28 mouse cellular contexts compared by ENCODE assay signal in genomic region chr7:74269283-74270088, GRCm38 (mm10).
DNase-seq lines count a peak whose midpoint lies in the region; ATAC-seq and TF ChIP-seq lines count a peak whose summit lies in the region.
"Had no signal": no experiment of that assay in that cellular context is flagged by ENCODE, and none has a peak within 500 bp of the region (broad histone marks: within the 10 kb centered on the region; RNA-seq: fewer than 3 reads in every experiment).

No protein-coding gene starts in this region.

- no peak for TF ChIP-seq CTCF in lung, postnatal 0 days (IDR thresholded peaks at IDR 0.05)

- DNase-seq in hindbrain, embryonic 11.5 days (ENCODE audit: low spot score), result no peak
- DNase-seq in lung, postnatal 0 days (ENCODE audit: low spot score), result no peak
- peak; percentile 56 for DNase-seq in Muller cell, postnatal 12 days (ENCODE audit: inconsistent ontology term)
- DNase-seq in midbrain, embryonic 14.5 days, result peak; percentile 60
- DNase-seq in spleen, postnatal 14 days (ENCODE audit: low spot score in 2 of 2), result no peak
- DNase-seq: adrenal gland, postnatal 25 days; cerebellum, adult 2 months; cerebellum, postnatal 14 days; gastrocnemius, postnatal 25 days; heart, adult 11 months; kidney, adult 11 months; kidney, postnatal 14 days; right cerebral cortex, adult 18-20 months; spleen, adult 18-20 months; thymus, adult 18-20 months; thymus, postnatal 25 days had no signal

- 53% methylated on average over 11 of the region's 11 CpGs for WGBS in hindbrain, embryonic 13.5 days
- 79% methylated on average over 11 of the region's 11 CpGs for WGBS in hindbrain, embryonic 11.5 days
- WGBS in lung, embryonic 16.5 days, result 53% methylated on average over 11 of the region's 11 CpGs
- WGBS in lung, postnatal 0 days, result 58% methylated on average over 11 of the region's 11 CpGs
- WGBS in midbrain, embryonic 14.5 days, result 44% methylated on average over 11 of the region's 11 CpGs

- H3K4me3 ChIP-seq in hindbrain, embryonic 13.5 days, result no peak overlapping the region
- H3K4me3 ChIP-seq in hindbrain, embryonic 11.5 days (ENCODE audit: low read depth, low read length), result no peak overlapping the region
- no peak overlapping the region for H3K4me3 ChIP-seq in lung, embryonic 16.5 days (ENCODE audit: low read length)
- no peak overlapping the region for H3K4me3 ChIP-seq in lung, postnatal 0 days (ENCODE audit: low read depth, low read length)
- no peak overlapping the region for H3K4me3 ChIP-seq in midbrain, embryonic 14.5 days (replicated peaks; ENCODE audit: low read depth, low read length)
- H3K4me3 ChIP-seq: erythroblast, embryonic 14.5 days; heart, embryonic 10.5 days; heart, embryonic 15.5 days; liver, embryonic 15.5 days; lung, embryonic 15.5 days; neural tube, embryonic 12.5 days had no signal

- ATAC-seq in hindbrain, embryonic 13.5 days (ENCODE audit: low FRiP score), result no peak
- no peak for ATAC-seq in hindbrain, embryonic 11.5 days (ENCODE audit: low FRiP score)
- ATAC-seq in lung, embryonic 16.5 days (ENCODE audit: low read depth), result peak; percentile 67; the same call in 1 of the 2 replicates
- no peak for ATAC-seq in lung, postnatal 0 days
- no peak for ATAC-seq in midbrain, embryonic 14.5 days (ENCODE audit: low FRiP score, low TSS enrichment)
- no peak for ATAC-seq in CD4-positive, CD25-positive, alpha-beta regulatory T cell, adult 4 months
- ATAC-seq: inflammation-experienced regulatory T-cells, adult 6 months had no signal

- no peaks in the 10 kb centered on the region for H3K9me3 ChIP-seq in hindbrain, embryonic 13.5 days
- H3K9me3 ChIP-seq in hindbrain, embryonic 11.5 days (ENCODE audit: control insufficient read depth, low read length), result no peaks in the 10 kb centered on the region
- H3K9me3 ChIP-seq in lung, embryonic 16.5 days (ENCODE audit: control insufficient read depth, low read length), result no peaks in the 10 kb centered on the region
- H3K9me3 ChIP-seq in lung, postnatal 0 days (ENCODE audit: low read length), result no peaks in the 10 kb centered on the region
- H3K9me3 ChIP-seq in midbrain, embryonic 14.5 days (ENCODE audit: control insufficient read depth, low read length), result no peaks in the 10 kb centered on the region
- H3K9me3 ChIP-seq: heart, embryonic 10.5 days; heart, embryonic 15.5 days; liver, embryonic 15.5 days; lung, embryonic 15.5 days; neural tube, embryonic 12.5 days had no signal

- peak overlapping the region; percentile 24 for H3K27ac ChIP-seq in hindbrain, embryonic 13.5 days
- no peak overlapping the region for H3K27ac ChIP-seq in hindbrain, embryonic 11.5 days (ENCODE audit: low read depth, low read length)
- H3K27ac ChIP-seq in lung, embryonic 16.5 days (ENCODE audit: low read length), result no peak overlapping the region; the same call in 1 of the 2 replicates
- H3K27ac ChIP-seq in lung, postnatal 0 days (ENCODE audit: low read length), result no peak overlapping the region
- H3K27ac ChIP-seq in midbrain, embryonic 14.5 days (replicated peaks; ENCODE audit: low read depth, low read length), result 0 out of 2 replicates have a peak overlapping the region, but pooled peaks have one; percentile 6
- H3K27ac ChIP-seq: heart, embryonic 10.5 days; heart, embryonic 15.5 days; liver, embryonic 15.5 days; lung, embryonic 15.5 days; macrophage; neural tube, embryonic 12.5 days; stomach, postnatal 0 days had no signal

- no peaks in the 10 kb centered on the region for H3K27me3 ChIP-seq in hindbrain, embryonic 13.5 days
- no peaks in the 10 kb centered on the region for H3K27me3 ChIP-seq in hindbrain, embryonic 11.5 days (ENCODE audit: control insufficient read depth, insufficient read depth, low read length)
- no peaks in the 10 kb centered on the region for H3K27me3 ChIP-seq in lung, embryonic 16.5 days (ENCODE audit: control insufficient read depth, insufficient read depth, low read depth, low read length)
- H3K27me3 ChIP-seq in lung, postnatal 0 days (replicated peaks; ENCODE audit: insufficient read depth, low read length), result no peaks in the 10 kb centered on the region
- no peaks in the 10 kb centered on the region for H3K27me3 ChIP-seq in midbrain, embryonic 14.5 days (ENCODE audit: control insufficient read depth, insufficient read depth, low read length)
- H3K27me3 ChIP-seq: heart, embryonic 15.5 days; liver, embryonic 15.5 days; lung, embryonic 15.5 days; neural tube, embryonic 12.5 days had no signal

- H3K4me1 ChIP-seq in hindbrain, embryonic 13.5 days (replicated peaks), result peaks cover 5% of the 10 kb centered on the region
- no peaks in the 10 kb centered on the region for H3K4me1 ChIP-seq in hindbrain, embryonic 11.5 days (replicated peaks; ENCODE audit: control insufficient read depth, insufficient read depth, low read length)
- H3K4me1 ChIP-seq in lung, embryonic 16.5 days (replicated peaks; ENCODE audit: control insufficient read depth, insufficient read depth, low read length), result peaks cover 3% of the 10 kb centered on the region; the same call in 1 of the 2 replicates
- H3K4me1 ChIP-seq in lung, postnatal 0 days (ENCODE audit: insufficient read depth, low read depth, low read length), result no peaks in the 10 kb centered on the region
- H3K4me1 ChIP-seq in midbrain, embryonic 14.5 days (ENCODE audit: control insufficient read depth, insufficient read depth, low read length), result no peaks in the 10 kb centered on the region; the same call in 1 of the 2 replicates
- H3K4me1 ChIP-seq: heart, embryonic 10.5 days; heart, embryonic 15.5 days; liver, embryonic 15.5 days; neural tube, embryonic 12.5 days had no signal

- no peak overlapping the region for H3K9ac ChIP-seq in hindbrain, embryonic 13.5 days
- no peak overlapping the region for H3K9ac ChIP-seq in hindbrain, embryonic 11.5 days (ENCODE audit: low read depth, low read length)
- no peak overlapping the region for H3K9ac ChIP-seq in lung, embryonic 16.5 days (ENCODE audit: low read length)
- H3K9ac ChIP-seq in lung, postnatal 0 days (replicated peaks; ENCODE audit: low read depth), result no peak overlapping the region
- H3K9ac ChIP-seq in midbrain, embryonic 14.5 days (replicated peaks; ENCODE audit: low read length), result no peak overlapping the region
- H3K9ac ChIP-seq: heart, embryonic 15.5 days; liver, embryonic 15.5 days; lung, embryonic 15.5 days; neural tube, embryonic 12.5 days had no signal

- no peak overlapping the region for H3K4me2 ChIP-seq in hindbrain, embryonic 13.5 days
- no peak overlapping the region for H3K4me2 ChIP-seq in hindbrain, embryonic 11.5 days (replicated peaks; ENCODE audit: low read depth, low read length)
- no peak overlapping the region for H3K4me2 ChIP-seq in lung, embryonic 16.5 days (ENCODE audit: low read depth, low read length)
- H3K4me2 ChIP-seq in lung, postnatal 0 days (replicated peaks; ENCODE audit: low read depth, low read length), result no peak overlapping the region
- no peak overlapping the region; the same call in 1 of the 2 replicates for H3K4me2 ChIP-seq in midbrain, embryonic 14.5 days (ENCODE audit: low read length)
- H3K4me2 ChIP-seq: heart, embryonic 15.5 days; liver, embryonic 15.5 days; lung, embryonic 15.5 days; neural tube, embryonic 12.5 days had no signal

- H3K36me3 ChIP-seq in hindbrain, embryonic 13.5 days, result no peaks in the 10 kb centered on the region
- H3K36me3 ChIP-seq in hindbrain, embryonic 11.5 days (ENCODE audit: control insufficient read depth, insufficient read depth, low read length), result no peaks in the 10 kb centered on the region
- no peaks in the 10 kb centered on the region for H3K36me3 ChIP-seq in lung, embryonic 16.5 days (ENCODE audit: control insufficient read depth, insufficient read depth, low read length)
- no peaks in the 10 kb centered on the region for H3K36me3 ChIP-seq in lung, postnatal 0 days (ENCODE audit: insufficient read depth, low read length)
- no peaks in the 10 kb centered on the region for H3K36me3 ChIP-seq in midbrain, embryonic 14.5 days (ENCODE audit: control insufficient read depth, insufficient read depth, low read length)
- H3K36me3 ChIP-seq: heart, embryonic 10.5 days; heart, embryonic 15.5 days; liver, embryonic 15.5 days; lung, embryonic 15.5 days; neural tube, embryonic 12.5 days had no signal

- no peak for TF ChIP-seq EP300 in lung, postnatal 0 days (IDR thresholded peaks at IDR 0.05)

Comparison
In these comparisons a context has a peak if more than half of its experiments do, and no peak if none do; other contexts are left out.
1. H3K27ac ChIP-seq: peak in hindbrain, embryonic 13.5 days (single experiment) and midbrain, embryonic 14.5 days (single experiment); none in hindbrain, embryonic 11.5 days (single experiment), lung, embryonic 16.5 days (single experiment) and lung, postnatal 0 days (single experiment).
2. DNase-seq: peak in Muller cell, postnatal 12 days (single experiment) and midbrain, embryonic 14.5 days (single experiment); none in hindbrain, embryonic 11.5 days (single experiment), lung, postnatal 0 days (single experiment) and spleen, postnatal 14 days (0 of 2).